Mouse (Mus musculus): Measurements from ENCODE around the gene Zfp202. TPM values are rescaled to one million over a fixed set of nuclear protein-coding genes. Genes with fewer than 3 reads are reported as not detected.
A peak's percentile ranks its signal among the peaks of the same experiment; 100 is the strongest.
"Not testable (repeated sequence)": the region's sequence is repeated elsewhere in the genome, so short reads cannot be mapped to it uniquely, and the experiment has no call there.

The Zfp202 gene
- 1.3 and 1.6 TPM in 2 replicates for polyA plus RNA-seq (2015; fragmentation: Nextera tagmentation; extraction: Ambion mirVana)

DNA sequence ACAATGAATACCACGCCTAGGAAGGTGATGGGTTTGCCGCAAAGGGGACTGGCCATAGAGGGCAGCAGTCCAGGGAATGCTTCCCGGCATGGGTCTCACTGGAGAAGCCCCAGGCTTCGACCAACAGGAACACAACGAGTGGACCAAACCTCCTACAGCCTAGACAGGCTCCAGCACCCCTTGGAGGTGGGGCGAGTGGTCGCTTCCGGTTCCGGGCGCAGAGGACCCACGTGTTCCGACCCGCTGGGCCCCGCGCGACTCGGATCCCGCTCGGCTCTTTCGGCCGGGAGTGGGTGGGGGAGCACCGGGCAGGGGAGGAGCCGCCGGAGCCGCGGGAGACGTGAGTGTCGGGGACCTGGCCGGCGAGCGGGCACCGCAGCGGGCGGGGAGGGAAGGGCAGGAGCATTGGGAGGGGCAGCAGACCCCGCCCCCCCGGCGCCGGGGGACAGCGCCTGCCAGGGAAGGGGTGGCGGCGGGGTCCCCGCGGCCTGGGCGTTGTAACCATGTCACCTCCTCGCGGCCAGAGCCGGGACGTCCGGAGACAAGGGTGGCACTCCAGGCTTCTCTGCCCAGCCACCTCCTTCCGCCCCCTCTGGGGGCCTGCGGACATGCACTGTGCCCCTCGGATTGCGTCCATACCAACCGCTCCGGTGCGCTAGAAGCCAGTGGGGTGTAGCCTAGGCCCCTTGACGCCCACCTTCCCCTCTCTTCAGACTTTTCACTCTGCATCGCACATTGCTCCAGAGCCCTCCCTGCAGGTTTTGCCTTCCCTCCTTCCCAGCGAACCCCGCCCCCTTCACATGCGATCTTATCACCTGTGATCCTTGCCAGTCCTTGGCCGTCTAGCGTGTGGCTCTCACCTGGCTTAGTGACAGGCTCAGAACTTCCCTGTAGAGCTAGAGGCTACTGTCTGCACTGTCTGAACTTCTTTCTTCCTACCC is at the start of gene Zfp202:
Gene Zfp202 (plus strand): TSS at position 219 of the 941 bp plus-strand sequence.
- peak; percentile 63 for DNase-seq (ENCODE audit: low spot score)

DNA sequence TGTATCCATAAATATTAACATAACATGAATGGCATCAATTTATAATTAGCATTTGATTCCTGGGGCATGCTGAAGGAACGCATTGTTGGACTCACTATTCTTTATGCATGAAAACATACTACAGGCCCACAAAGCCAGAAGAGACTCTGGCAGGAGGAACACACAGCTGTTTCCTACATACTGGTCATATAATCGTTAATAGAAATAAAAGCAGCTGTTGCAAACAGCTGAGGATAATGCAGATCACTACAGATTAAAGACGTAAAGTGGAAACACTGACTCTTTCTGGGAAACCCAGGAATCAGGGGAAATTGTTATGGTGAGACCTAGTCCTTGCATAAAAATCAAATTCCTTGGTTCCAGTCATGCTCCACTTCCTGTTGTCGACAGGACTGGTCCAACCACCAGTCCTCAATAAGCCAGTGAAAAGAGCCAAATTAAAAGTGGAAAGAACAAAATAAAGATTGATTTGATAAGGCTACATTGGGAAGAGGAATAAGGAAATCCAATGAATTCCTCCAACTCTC is 36.9 kb upstream of the Zfp202 start:
- DNase-seq (ENCODE audit: low spot score): no peak

DNA sequence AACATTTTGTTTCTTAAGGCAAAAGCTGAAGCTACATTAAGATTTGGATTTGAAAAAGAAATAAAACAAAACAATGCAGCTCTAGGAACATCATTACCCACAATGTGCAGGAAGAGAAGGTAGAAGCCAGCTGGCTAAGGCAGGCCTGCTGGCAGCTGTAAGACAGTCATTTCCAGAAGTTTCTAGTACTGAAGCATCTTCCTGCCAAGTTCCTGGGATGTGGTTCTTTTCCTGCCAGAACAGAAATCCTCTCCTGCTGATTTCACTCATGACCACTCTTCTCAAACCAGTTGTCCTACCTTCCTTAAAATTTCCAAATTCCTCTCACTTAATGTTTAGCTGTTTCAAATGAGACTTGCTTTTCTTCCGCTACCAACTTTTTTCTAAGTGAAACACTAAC is 25.7 kb upstream of the Zfp202 start:
- DNase-seq (ENCODE audit: low spot score): no peak

DNA sequence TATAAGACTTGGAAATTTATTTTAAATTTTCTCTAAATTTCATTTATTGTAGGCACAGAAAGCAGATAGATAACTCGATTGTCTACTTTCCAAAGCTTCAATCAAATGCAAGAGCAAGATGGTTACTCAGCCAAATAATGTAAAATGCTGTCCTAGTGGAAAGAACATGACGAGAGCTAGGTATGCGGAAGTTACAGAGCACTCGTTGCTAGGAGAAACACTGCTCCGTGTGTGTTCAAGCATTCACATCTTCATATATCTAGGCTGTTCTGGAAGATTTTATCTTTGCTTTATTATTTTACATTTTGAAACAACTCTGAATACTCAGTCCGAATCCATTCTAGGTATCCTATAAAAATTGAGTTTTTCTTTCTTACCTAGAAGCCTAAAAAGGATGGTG is 15.1 kb upstream of the Zfp202 start:
- DNase-seq (ENCODE audit: low spot score): no peak

DNA sequence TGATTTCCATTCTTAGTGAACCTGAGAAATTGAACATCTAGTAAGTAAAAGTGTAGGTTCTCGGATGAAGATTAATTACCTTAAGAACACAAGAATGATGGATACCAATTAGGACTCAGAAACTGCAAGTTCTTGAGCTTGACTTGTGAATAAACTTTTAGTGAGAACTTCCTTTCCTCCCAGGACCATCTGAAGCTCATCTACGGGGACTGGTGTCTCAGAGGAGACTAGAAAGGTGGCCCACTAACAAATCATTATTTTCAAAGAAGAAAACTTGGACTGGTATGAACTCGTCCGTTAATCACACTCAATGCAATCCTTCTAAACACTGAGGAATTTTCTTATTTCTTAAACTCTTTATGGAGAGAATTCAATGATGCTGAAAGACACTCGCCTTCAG is 11.5 kb upstream of the Zfp202 start, which contains the start of gene Olfr986:
Gene Olfr986 (plus strand): TSS at position 301 of the 400 bp plus-strand sequence.
- DNase-seq (ENCODE audit: low spot score): no peak

DNA sequence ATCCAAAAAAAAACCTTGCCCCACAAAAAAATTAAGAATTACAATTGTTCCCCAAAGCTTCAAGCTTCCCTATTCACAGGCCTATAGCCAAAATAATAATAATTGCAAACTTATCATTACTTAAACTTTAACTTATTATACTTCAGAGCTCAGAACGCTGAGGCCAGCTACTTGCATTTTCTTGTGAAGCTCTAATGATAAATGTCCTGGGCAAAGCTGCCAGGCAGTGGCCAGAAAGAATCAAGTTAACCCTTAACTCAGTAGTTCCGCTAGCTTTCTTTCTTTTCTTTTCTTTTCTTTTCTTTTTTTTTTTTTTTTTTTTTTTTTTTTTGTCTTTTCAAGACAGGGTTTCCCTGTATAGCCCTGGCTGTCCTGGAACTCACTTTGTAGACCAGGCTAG is 7.0 kb upstream of the Zfp202 start:
- not testable (repeated sequence) for DNase-seq (ENCODE audit: low spot score)

DNA sequence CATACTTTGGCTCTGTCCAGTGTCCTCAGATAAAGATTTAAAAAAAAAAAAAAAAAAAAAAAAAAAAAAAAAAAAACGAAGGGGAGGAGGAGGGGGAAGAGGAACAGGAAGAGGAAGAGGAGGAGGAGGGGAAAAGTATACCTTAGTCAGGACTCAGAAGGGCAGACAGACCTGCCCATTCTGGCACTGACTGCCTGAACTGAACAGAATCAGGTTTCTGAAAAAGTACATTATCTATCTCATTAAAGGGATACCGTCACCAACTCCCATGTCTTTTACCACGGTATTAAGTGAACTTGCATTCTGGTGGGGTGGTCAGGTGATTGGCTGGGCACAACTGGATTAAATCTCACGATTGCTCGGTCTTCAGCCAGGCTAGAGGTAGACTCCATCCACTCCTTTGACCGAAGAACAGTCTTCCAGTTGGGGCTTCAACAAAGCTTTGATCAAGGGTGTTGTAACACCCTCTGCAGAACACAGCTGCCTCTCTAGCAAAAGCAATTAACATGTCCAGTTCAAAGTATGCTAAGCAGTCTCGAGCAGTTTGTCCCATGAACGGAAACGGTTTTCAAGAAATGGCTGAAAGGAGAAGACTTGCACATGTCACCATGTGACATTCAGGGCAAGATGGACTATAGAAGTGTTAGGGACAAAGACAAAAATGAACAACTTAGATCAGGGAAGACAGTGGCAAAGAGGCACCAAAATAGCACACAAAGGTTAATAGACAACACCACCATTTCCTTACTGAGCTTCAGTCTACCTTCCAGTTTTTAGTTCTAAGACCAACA is 835 bp upstream of the Zfp202 start:
- DNase-seq (ENCODE audit: low spot score): no peak

DNA sequence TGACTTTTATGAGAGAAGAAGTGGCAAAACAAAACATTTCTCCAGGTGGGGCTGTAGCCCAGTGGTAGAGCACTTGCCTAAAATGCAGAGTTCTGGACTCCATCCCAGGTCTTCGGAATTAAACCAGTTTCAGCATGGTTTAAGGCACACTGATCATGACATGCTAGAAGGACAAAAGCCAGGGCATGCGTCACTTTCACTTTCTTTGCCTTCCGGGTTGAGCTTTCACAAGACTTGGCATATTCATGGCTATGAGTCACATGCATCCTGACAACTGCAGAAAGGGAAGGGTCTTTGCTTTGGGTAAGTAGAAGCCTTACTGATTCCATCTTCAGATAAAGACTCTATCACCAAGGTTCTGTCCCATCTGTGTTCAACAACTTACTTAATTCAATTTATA is 3.9 kb downstream of the Zfp202 start:
- no peak for DNase-seq (ENCODE audit: low spot score)

DNA sequence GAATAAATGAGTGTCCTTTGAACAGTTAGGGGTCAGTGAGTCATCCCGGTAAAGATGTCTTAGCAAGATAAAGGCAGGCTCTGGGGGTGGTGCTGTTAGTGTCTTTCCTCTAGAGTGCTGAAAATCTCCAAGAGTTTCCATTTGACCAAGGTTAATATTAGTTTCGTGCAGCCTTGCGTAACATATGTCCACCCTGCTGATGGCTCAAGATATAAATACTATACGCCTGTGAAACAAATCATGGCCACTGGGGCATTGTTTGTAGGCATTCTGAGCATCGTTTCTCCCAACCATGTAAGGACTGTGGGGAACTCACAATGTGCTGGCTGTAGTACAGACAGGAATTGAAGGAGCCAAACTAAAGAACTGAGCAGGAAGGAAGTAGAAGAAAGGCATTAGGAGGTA is 14.4 kb downstream of the Zfp202 start:
- DNase-seq (ENCODE audit: low spot score): no peak

DNA sequence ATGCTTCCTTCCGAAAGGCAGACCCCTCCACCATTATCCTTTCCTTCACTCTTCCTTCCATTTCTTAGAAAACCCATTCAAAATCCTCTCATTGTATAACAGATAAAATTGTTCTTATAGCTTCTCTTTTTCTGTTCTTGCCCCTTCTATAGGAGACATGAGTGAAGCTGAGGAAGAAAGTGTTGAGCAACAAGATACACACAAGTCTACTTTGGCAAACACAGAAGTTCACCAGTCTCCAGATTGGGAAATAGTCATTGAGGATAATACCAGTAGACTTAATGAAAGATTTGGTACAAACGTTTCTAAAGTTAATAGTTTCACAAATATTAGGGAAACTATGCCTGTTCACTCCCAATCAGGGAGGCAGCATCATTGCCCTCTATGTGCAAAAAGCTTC is 18.6 kb downstream of the Zfp202 start:
- no peak for DNase-seq (ENCODE audit: low spot score)

DNA sequence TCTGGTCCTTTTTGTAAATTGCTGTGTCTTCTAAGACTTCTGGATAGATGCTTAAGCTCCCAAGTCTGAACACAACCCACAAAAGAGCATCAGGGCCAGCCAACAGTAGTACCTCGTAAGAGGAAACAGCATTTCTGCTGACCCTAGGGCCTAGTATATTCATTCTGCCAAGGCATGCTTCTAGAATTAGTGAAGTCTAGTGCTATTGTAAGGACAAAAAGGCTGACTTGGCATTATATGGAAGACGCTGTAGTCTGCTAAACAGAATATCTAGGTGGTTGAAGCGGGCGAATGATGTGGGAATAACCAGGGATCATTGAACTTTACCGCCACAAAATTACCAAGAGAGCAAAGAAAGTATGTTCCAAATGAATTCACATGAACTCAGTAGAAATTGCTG is 21.9 kb downstream of the Zfp202 start:
- DNase-seq (ENCODE audit: low spot score): no peak

DNA sequence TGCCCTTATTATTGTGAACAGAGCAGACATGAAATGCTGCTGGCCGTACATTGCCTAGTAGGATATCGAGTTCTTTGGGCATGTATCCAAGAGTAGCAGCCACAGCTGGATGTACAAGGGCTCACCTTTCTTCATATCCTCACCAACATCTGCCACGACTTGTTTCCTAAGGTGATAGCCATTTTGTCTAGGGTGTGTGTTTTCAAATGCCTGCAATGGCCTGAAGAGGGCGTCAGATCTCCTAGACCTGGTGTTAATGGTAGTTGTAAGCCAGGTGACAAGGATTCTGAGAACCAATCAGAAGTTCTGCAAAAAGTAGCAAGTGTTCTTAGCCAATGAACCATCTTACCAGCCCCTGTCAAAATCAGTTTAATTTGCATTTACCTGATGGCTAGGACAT is 24.5 kb downstream of the Zfp202 start:
- DNase-seq (ENCODE audit: low spot score): no peak

DNA sequence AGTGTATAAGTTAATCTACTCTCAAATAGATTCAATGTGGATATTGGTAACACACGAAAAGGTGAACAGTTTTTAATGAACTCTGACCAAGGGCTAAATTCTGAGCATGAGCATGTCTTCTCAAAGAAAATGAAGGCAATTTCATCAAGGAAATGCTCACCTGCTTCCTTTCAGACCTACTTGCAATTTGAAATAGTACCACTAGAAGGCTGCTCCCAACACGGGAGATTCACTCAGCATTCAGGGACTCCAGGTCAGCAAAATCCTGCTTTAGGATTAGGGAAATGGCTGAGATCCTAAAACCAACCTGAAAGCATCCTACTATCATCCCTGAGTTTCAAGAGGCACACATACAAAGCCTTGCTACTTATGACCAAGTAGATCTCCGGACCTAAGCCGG is 32.2 kb downstream of the Zfp202 start:
- DNase-seq (ENCODE audit: low spot score): no peak

DNA sequence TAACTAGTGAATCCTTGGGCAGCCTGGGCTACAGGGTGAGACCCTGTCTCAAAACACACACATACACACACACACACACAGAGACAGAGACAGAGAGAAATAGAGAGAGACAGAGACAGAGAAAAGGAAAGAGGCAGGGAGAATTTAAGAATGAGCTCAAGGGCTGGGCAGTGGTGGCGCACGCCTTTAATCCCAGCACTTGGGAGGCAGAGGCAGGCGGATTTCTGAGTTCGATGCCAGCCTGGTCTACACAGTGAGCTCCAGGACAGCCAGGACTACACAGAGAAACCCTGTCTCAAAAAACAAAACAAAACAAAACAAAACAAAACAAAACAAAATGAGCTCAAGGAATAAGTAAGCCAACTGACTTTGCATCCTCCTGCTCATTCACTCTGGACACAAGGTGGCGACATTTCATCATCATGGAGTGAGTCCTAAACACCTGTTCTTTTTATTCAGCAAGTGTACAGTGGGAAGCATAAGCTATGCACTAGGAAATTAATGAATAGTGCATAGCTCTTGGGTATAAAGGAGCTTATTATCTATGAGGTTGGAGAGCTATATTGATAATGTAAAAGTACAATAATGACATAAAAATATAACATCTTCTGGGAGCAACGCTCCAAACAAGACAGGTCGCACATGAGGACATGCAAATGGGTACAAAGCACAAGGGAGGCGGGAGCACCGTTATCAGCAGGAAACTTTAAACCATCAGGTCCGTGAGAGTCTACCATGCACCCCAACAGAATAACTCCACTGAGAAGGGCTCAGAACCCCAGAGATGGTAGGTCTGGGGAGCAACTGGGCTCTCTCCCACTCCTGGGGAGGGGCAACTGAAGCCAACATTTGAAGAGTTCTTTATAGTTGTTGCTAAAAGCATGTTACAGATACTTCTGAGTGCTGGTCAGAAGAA is 36.0 kb downstream of the Zfp202 start:
- peak; percentile 37 for DNase-seq (ENCODE audit: low spot score)

DNA sequence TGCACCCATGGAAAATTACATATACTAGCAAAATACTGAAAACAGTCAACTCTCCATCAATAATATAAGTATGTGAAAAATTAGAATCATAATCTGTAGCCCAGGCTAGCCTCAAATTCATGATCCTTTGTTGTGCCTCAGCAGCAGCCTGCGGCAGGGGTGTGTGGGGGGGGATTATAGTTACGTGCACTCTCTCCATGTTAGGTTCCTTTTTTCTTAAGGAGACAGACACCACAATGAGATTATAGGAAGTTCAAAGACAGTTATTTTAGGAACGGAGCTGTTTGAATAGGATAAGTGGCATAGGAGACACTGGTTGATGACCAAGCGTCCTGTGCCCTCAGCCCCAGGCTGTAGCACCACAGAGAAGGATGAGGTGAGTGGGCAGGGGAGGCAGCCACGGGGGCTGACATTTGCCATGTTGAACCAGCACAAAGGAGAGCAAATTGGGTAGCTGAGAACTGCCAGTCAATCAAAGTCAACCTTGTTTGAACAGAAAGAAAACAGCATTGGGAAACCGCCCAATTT is 36.8 kb downstream of the Zfp202 start:
- DNase-seq (ENCODE audit: low spot score): no peak

DNA sequence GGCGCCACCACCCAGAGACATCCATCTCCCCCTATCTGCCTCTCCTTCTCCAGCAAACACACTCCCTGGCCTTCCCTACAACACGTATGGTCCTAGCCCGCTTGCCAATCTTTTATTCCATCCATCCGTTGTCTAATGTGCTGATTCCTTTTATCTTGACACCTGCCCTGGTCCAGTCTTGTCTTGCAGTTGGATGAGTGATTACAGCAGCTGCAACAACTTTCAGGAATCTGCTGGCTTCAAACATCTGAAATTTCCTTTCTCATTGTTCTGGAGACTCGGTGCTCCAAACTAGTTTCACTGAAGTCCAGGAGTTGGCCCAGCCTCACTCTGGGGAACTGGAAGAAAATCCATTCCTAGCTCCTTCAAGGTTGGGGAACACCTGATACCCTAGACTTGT is 37.4 kb downstream of the Zfp202 start:
- DNase-seq (ENCODE audit: low spot score): no peak

DNA sequence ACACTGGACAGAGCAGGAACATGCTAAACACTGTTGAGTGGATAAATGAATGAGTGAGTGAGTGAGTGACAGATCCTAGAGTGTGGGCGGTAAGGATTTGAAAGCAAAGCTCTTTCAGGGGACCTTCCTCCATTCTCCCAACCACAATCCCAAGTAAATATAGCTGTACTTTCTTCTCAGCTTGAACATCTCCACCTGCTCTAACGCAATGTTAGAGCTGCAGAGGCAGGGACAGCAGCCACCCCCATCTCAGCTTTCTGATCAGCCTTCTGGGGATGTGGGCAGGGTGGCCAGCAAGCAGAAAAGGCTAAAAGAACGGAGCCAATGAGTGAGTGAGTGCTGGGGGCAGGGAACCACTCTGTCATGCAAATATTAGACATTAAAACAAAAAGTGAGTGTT is 38.9 kb downstream of the Zfp202 start:
- DNase-seq (ENCODE audit: low spot score): no peak

DNA sequence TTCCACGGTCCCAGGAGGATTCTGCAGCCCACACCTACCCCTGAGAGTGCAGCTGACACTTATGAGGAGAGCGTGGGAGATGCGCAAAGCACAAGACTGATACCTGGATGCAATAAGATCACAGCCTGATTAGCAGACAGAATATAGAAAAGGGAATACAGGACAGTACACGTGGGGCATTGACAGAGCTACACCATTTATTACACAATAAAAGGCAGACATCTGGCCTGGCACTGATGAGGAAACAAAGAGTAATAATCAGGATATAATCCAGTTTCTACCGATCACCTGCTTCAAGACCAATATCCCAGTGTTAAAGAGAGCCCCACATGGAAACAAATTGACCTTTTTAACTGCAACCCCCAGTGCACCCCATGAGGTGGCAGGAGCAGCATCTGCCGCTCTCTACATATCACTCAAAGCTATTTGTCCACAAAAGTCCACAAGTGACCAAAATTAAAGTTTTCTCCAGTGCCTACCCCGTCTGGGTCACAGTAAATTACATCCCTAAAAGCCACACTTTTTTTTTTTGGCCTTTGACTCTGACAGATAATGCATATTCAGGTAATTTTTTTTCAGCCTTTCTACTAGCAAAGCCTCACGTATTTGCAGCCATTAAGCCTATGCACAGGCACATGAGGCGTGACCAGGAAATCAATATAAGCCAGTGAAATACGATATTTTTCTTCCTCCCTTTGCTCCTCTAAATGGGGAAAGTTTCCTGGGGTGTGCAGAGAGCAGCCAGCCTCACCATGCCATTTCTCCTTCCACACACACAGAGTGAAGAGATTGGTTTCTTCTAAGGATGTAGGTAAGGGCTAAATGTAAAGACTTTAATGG is 42.3 kb downstream of the Zfp202 start:
- DNase-seq (ENCODE audit: low spot score): no peak

DNA sequence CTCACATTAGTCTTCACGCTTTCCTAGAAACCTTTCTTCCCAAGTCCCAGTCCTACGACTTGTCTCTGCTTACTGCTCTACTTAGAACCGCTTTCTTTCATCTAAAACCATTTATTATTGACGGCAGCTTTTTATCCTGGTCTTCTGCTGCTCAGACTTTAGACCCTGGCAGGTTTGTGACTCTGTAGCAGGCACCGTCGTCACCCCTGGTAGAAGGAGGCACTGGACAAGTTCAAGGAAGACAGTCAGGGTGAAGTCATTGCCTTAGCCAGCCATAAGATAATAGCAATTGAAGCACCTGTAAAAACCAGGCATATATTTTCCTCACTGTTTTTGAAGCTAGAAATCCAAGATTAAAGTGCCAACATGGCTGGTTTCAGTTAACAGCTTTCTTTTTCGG is 43.1 kb downstream of the Zfp202 start:
- no peak for DNase-seq (ENCODE audit: low spot score)

DNA sequence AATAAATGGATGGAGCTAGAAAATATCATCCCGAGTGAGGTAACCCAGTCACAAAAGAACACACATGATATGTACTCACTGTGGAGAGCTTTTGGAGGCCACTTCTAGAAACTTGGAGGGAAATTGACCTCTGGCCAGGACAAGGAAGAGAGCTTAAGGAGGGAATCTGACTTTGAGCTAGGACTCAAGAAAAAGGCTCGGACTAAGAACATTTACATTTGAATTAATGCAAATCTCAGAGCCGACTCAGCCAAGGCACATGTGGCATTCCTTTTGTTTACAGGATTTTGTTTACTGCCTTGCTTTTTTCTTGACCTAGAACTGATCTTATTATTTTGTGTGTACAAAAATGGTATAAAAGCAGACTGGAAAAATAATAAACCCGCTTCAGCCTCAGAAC is 47.6 kb downstream of the Zfp202 start:
- no peak for DNase-seq (ENCODE audit: low spot score)
